Mouse (Mus musculus) embryonic facial prominence, embryonic 13.5 days (tissue): Measurements from ENCODE around the gene Lrg1. TPM values are rescaled to one million over a fixed set of nuclear protein-coding genes. Genes with fewer than 3 reads are reported as not detected.

Experiments
- ATAC-seq: fragments of 200-750 bp; cut with Nextera tagmentation; 2 replicates; pipeline ENCODE4 v1.8.0; 2017; ENCODE audit warnings: low read depth; ENCODE audit not compliant: insufficient number of reproducible peaks, insufficient read depth, low FRiP score, low TSS enrichment
- H3K27ac ChIP-seq: fragments of 300-500 bp; sonication (generic); 2 replicates; pipeline ENCODE4 v1.5.1; 2015; ENCODE audit warnings: moderate library complexity, mild to moderate bottlenecking, inconsistent platforms
- H3K27me3 ChIP-seq: fragments of 300-500 bp; sonication (generic); 2 replicates; pipeline ENCODE4 v1.6.1; 2015; ENCODE audit warnings: mild to moderate bottlenecking, inconsistent platforms
- H3K36me3 ChIP-seq: fragments of 300-500 bp; sonication (generic); 2 replicates; pipeline ENCODE4 v1.6.1; 2015; ENCODE audit warnings: mild to moderate bottlenecking, inconsistent platforms
- H3K4me1 ChIP-seq: fragments of 300-500 bp; sonication (generic); 2 replicates; pipeline ENCODE4 v1.6.1; 2015; ENCODE audit warnings: inconsistent platforms
- H3K4me2 ChIP-seq: fragments of 300-500 bp; sonication (generic); 2 replicates; pipeline ENCODE4 v1.6.1; 2015; ENCODE audit warnings: moderate library complexity, mild to moderate bottlenecking, inconsistent platforms
- H3K4me3 ChIP-seq: fragments of 300-500 bp; sonication (generic); 2 replicates; pipeline ENCODE4 v1.5.1; 2015; ENCODE audit warnings: mild to moderate bottlenecking, inconsistent platforms
- H3K9ac ChIP-seq: fragments of 300-500 bp; sonication (generic); 2 replicates; pipeline ENCODE4 v1.6.1; 2015; ENCODE audit warnings: mild to moderate bottlenecking, inconsistent platforms
- H3K9me3 ChIP-seq: fragments of 300-500 bp; sonication (generic); 2 replicates; pipeline ENCODE4 v1.6.1; 2016; ENCODE audit warnings: inconsistent platforms
- WGBS: fragments of 180-500 bp; shearing (Covaris S2); methylation state at CpG from one replicate; pipeline ENCODE4 v1.1.7; 2015; ENCODE audit warnings: mixed read lengths; 5-methylcytosine and 5-hydroxymethylcytosine counted together
- polyA plus RNA-seq: library from polyadenylated mRNA; unstranded; fragments of >200 nt; fragmentation: Nextera tagmentation; extraction: Ambion mirVana; gene quantifications from 2 replicates; pipeline ENCODE4 v1.2.1, GENCODE M21; 2015

Gene Lrg1
- polyA plus RNA-seq, 1 experiment from 2014 or later: 0.24 TPM

GRCm38 (mm10) chr17:56134463-56134971 is 12.7 kb upstream of the Lrg1 start:
- H3K4me3 ChIP-seq: peak overlapping the region; percentile 36
- no peak overlapping the region for H3K27ac ChIP-seq
- peak overlapping the region; percentile 64 for H3K4me2 ChIP-seq
- WGBS: 3% methylated on average over 27 of the region's 27 CpGs
- H3K9ac ChIP-seq: peak overlapping the region; percentile 53
- H3K27me3 ChIP-seq: peaks cover 31% of the 10 kb centered on the region
- peaks cover 12% of the 10 kb centered on the region; the same call in 1 of the 2 replicates for H3K36me3 ChIP-seq
- peaks cover 34% of the 10 kb centered on the region for H3K4me1 ChIP-seq
- ATAC-seq: no peak
- no peaks in the 10 kb centered on the region for H3K9me3 ChIP-seq

GRCm38 (mm10) chr17:56133457-56134363 is 11.9 kb upstream of the Lrg1 start:
- WGBS: 18% methylated on average over 19 of the region's 21 CpGs

GRCm38 (mm10) chr17:56132661-56133060 is 10.9 kb upstream of the Lrg1 start:
- Histone ChIP-seq H3K4me3 (no peak overlapping the region), H3K4me1 (peaks cover 20% of the 10 kb centered on the region), H3K27me3 (peaks cover 14% of the 10 kb centered on the region), H3K36me3 (peaks cover 16% of the 10 kb centered on the region; the same call in 1 of the 2 replicates), H3K9me3 (no peaks in the 10 kb centered on the region), H3K27ac (no peak overlapping the region), H3K4me2 (no peak overlapping the region), H3K9ac (0 out of 2 replicates have a peak overlapping the region, but pooled peaks have one; percentile 11)
- WGBS: 3% methylated on average over 14 of the region's 14 CpGs
- no peak for ATAC-seq

More at GRCm38 (mm10) chr17:56133457-56134363, 11.9 kb upstream of the Lrg1 start:
- peaks cover 23% of the 10 kb centered on the region for H3K27me3 ChIP-seq
- ATAC-seq: peak; percentile 32; the same call in 1 of the 2 replicates
- H3K9me3 ChIP-seq: no peaks in the 10 kb centered on the region
- H3K9ac ChIP-seq: peak overlapping the region; percentile 53; the same call in 1 of the 2 replicates
- H3K4me2 ChIP-seq: peak overlapping the region; percentile 64
- peaks cover 26% of the 10 kb centered on the region for H3K4me1 ChIP-seq
- peak overlapping the region; percentile 45 for H3K27ac ChIP-seq
- H3K4me3 ChIP-seq: peak overlapping the region; percentile 36
- peaks cover 12% of the 10 kb centered on the region; the same call in 1 of the 2 replicates for H3K36me3 ChIP-seq

GRCm38 (mm10) chr17:56131814-56132213 is 10.0 kb upstream of the Lrg1 start:
- H3K9me3 ChIP-seq: no peaks in the 10 kb centered on the region
- no peak overlapping the region for H3K27ac ChIP-seq
- no peak for ATAC-seq
- H3K4me3 ChIP-seq: no peak overlapping the region
- no peak overlapping the region for H3K4me2 ChIP-seq
- H3K27me3 ChIP-seq: peaks cover 7% of the 10 kb centered on the region
- H3K9ac ChIP-seq: no peak overlapping the region
- H3K36me3 ChIP-seq: peaks cover 16% of the 10 kb centered on the region; the same call in 1 of the 2 replicates
- WGBS: 38% methylated on average over 7 of the region's 7 CpGs
- peaks cover 20% of the 10 kb centered on the region for H3K4me1 ChIP-seq

- Histone ChIP-seq H3K27me3 (peaks cover 7% of the 10 kb centered on the region), H3K27ac (no peak overlapping the region), H3K9me3 (no peaks in the 10 kb centered on the region), H3K36me3 (peaks cover 16% of the 10 kb centered on the region; the same call in 1 of the 2 replicates), H3K9ac (no peak overlapping the region), H3K4me3 (no peak overlapping the region), H3K4me1 (peaks cover 20% of the 10 kb centered on the region), H3K4me2 (no peak overlapping the region)
- ATAC-seq: no peak
- WGBS: 92% methylated on average over 10 of the region's 10 CpGs
These were observed 9.3 kb upstream of the Lrg1 start for GRCm38 (mm10) chr17:56131136-56131535.

- no peak for ATAC-seq
- 84% methylated on average over 15 of the region's 15 CpGs for WGBS
- peaks cover 13% of the 10 kb centered on the region for H3K4me1 ChIP-seq
- no peak overlapping the region for H3K27ac ChIP-seq
- H3K9ac ChIP-seq: no peak overlapping the region
- H3K4me3 ChIP-seq: no peak overlapping the region
- H3K4me2 ChIP-seq: no peak overlapping the region
- H3K27me3 ChIP-seq: peaks cover 23% of the 10 kb centered on the region
- peaks cover 22% of the 10 kb centered on the region; the same call in 1 of the 2 replicates for H3K36me3 ChIP-seq
- H3K9me3 ChIP-seq: no peaks in the 10 kb centered on the region
These were observed 6.4 kb upstream of the Lrg1 start for GRCm38 (mm10) chr17:56128246-56128645.

GRCm38 (mm10) chr17:56126175-56126574 is 4.4 kb upstream of the Lrg1 start:
- Histone ChIP-seq H3K4me2 (no peak overlapping the region), H3K27ac (no peak overlapping the region), H3K4me3 (no peak overlapping the region), H3K27me3 (peaks cover 44% of the 10 kb centered on the region), H3K9ac (no peak overlapping the region), H3K36me3 (peaks cover 28% of the 10 kb centered on the region; the same call in 1 of the 2 replicates), H3K9me3 (peaks cover 10% of the 10 kb centered on the region), H3K4me1 (peaks cover 10% of the 10 kb centered on the region)
- ATAC-seq: no peak
- 53% methylated on average over 11 of the region's 11 CpGs for WGBS

GRCm38 (mm10) chr17:56125276-56125630 is 3.5 kb upstream of the Lrg1 start:
- peaks cover 21% of the 10 kb centered on the region; the same call in 1 of the 2 replicates for H3K36me3 ChIP-seq
- no peak overlapping the region for H3K9ac ChIP-seq
- WGBS: 88% methylated on average over 4 of the region's 4 CpGs
- H3K27me3 ChIP-seq: peaks cover 53% of the 10 kb centered on the region
- no peak overlapping the region for H3K27ac ChIP-seq
- ATAC-seq: no peak
- peaks cover 14% of the 10 kb centered on the region for H3K4me1 ChIP-seq
- H3K9me3 ChIP-seq: peaks cover 10% of the 10 kb centered on the region
- H3K4me2 ChIP-seq: no peak overlapping the region
- H3K4me3 ChIP-seq: no peak overlapping the region

- peaks cover 10% of the 10 kb centered on the region for H3K9me3 ChIP-seq
- H3K4me3 ChIP-seq: peak overlapping the region; percentile 41
- H3K4me1 ChIP-seq: peaks cover 21% of the 10 kb centered on the region
- peak overlapping the region; percentile 72 for H3K4me2 ChIP-seq
- peaks cover 18% of the 10 kb centered on the region; the same call in 1 of the 2 replicates for H3K36me3 ChIP-seq
- WGBS: 10% methylated on average over 58 of the region's 59 CpGs
- H3K27me3 ChIP-seq: peaks cover 59% of the 10 kb centered on the region
- H3K27ac ChIP-seq: no peak overlapping the region
- H3K9ac ChIP-seq: peak overlapping the region; percentile 62
- no peak for ATAC-seq
These were observed 2.8 kb upstream of the Lrg1 start for GRCm38 (mm10) chr17:56124377-56125275.

- Histone ChIP-seq H3K4me3 (peak overlapping the region; percentile 41), H3K4me2 (peak overlapping the region; percentile 72), H3K9me3 (peaks cover 10% of the 10 kb centered on the region), H3K36me3 (peaks cover 18% of the 10 kb centered on the region; the same call in 1 of the 2 replicates), H3K4me1 (peaks cover 22% of the 10 kb centered on the region), H3K9ac (peak overlapping the region; percentile 62), H3K27ac (no peak overlapping the region), H3K27me3 (peaks cover 68% of the 10 kb centered on the region)
- ATAC-seq: no peak
- 45% methylated on average over 59 of the region's 59 CpGs for WGBS
These were observed 2.0 kb upstream of the Lrg1 start for GRCm38 (mm10) chr17:56123681-56124340.
